Mouse (Mus musculus): ENCODE results near the gene Cenpo.

Gene Cenpo

GRCm38 (mm10) chr12:4198702-4199101 lies 35.4 kb downstream of the Cenpo start:
- no peak for DNase-seq (ENCODE audit: low spot score)

GRCm38 (mm10) chr12:4194643-4195042 lies 39.5 kb downstream of the Cenpo start:
- no peak for DNase-seq (ENCODE audit: low spot score)

- DNase-seq (ENCODE audit: low spot score) = no peak
Observed at GRCm38 (mm10) chr12:4193025-4193740, 40.9 kb downstream of the Cenpo start.

GRCm38 (mm10) chr12:4192514-4192913 lies 41.6 kb downstream of the Cenpo start:
- DNase-seq (ENCODE audit: low spot score) = no peak

- DNase-seq (ENCODE audit: low spot score) = peak; percentile 15
Observed at GRCm38 (mm10) chr12:4189060-4189447, 45.0 kb downstream of the Cenpo start.

GRCm38 (mm10) chr12:4188171-4189059 lies 45.7 kb downstream of the Cenpo start:
- no peak for DNase-seq (ENCODE audit: low spot score)

- no peak for DNase-seq (ENCODE audit: low spot score)
Observed at GRCm38 (mm10) chr12:4184648-4185047, 49.4 kb downstream of the Cenpo start.

GRCm38 (mm10) chr12:4180507-4180906 lies 53.6 kb downstream of the Cenpo start:
- no peak for DNase-seq (ENCODE audit: low spot score)

GRCm38 (mm10) chr12:4179671-4180233 lies 54.3 kb downstream of the Cenpo start:
- DNase-seq (ENCODE audit: low spot score) = no peak

- DNase-seq (ENCODE audit: low spot score) = no peak
Observed at GRCm38 (mm10) chr12:4178839-4179238, 55.3 kb downstream of the Cenpo start.

- no peak for DNase-seq (ENCODE audit: low spot score)
Observed at GRCm38 (mm10) chr12:4173108-4173790, 60.8 kb downstream of the Cenpo start.

GRCm38 (mm10) chr12:4169622-4170021 lies 64.5 kb downstream of the Cenpo start:
- DNase-seq (ENCODE audit: low spot score) = no peak

- DNase-seq (ENCODE audit: low spot score) = no peak
Observed at GRCm38 (mm10) chr12:4169058-4169457, 65.0 kb downstream of the Cenpo start.

GRCm38 (mm10) chr12:4166970-4167369 lies 67.1 kb downstream of the Cenpo start:
- no peak for DNase-seq (ENCODE audit: low spot score)

- no peak for DNase-seq (ENCODE audit: low spot score)
Observed at GRCm38 (mm10) chr12:4162886-4163285, 71.2 kb downstream of the Cenpo start.

- no peak for DNase-seq (ENCODE audit: low spot score)
Observed at GRCm38 (mm10) chr12:4160322-4160721, 73.8 kb downstream of the Cenpo start.

GRCm38 (mm10) chr12:4158868-4159632 lies 75.0 kb downstream of the Cenpo start:
- no peak for DNase-seq (ENCODE audit: low spot score)

- DNase-seq (ENCODE audit: low spot score) = no peak
Observed at GRCm38 (mm10) chr12:4158179-4158578, 75.9 kb downstream of the Cenpo start.

- DNase-seq (ENCODE audit: low spot score) = no peak
Observed at GRCm38 (mm10) chr12:4157466-4157865, 76.6 kb downstream of the Cenpo start.

GRCm38 (mm10) chr12:4151969-4152368 lies 82.1 kb downstream of the Cenpo start:
- no peak for DNase-seq (ENCODE audit: low spot score)

GRCm38 (mm10) chr12:4150936-4151335 lies 83.2 kb downstream of the Cenpo start:
- DNase-seq (ENCODE audit: low spot score) = no peak

Data from T-cell, adult 2 months (primary cell).